Mouse (Mus musculus): Measurements from ENCODE around the gene Ebf3.
A peak's percentile ranks its signal among the peaks of the same experiment; 100 is the strongest.

Ebf3 gene

GRCm38 (mm10) chr7:137313904-137314691 is at the start of gene Ebf3:
TSS of gene Ebf3 (minus strand) at chr7:137314445.
- peak in 1 of 2 experiments; percentile 53 for DNase-seq (ENCODE audit: low spot score in 2 of 2)

DNA sequence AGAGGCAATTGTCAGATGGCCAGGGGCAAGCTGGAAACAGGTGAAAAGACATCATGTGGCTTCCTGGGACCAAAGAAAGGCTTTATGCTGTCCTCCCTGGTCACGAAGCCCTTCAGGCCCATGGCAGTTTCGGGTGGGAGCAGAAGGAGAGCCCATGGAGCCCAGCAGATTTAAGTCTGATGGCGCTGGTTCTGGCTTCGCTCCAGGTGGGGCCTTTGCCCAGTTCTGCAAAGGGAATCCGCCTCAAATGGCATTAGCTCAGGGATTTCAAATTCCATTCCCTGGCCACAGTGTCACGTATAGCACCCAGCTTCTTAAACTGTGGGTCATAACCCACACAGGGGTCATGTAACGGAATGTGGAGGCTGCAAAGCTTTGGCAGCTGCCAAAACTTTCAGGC is 32.6 kb upstream of the Ebf3 start:
- DNase-seq (ENCODE audit: low spot score in 2 of 2): no peak

DNA sequence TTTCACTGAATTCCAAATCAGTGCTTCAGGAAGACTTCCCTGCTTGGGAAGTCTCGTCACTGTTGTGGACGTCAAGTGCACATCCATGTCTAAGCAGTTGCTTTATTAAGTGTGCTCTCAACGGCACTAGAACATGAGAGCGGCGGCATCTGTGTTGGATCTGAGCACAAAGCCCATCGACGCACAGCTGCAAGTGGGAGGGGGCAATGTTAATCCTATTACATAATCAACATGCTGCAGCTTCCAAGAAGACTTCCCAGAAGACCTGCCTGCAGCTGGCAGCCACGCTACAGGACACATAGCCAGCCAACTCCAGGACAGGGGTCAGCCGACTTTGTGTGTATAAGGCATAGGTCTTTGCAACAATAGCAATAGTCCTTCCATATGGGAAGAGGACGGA is 31.8 kb upstream of the Ebf3 start:
- DNase-seq (ENCODE audit: low spot score in 2 of 2): no peak

DNA sequence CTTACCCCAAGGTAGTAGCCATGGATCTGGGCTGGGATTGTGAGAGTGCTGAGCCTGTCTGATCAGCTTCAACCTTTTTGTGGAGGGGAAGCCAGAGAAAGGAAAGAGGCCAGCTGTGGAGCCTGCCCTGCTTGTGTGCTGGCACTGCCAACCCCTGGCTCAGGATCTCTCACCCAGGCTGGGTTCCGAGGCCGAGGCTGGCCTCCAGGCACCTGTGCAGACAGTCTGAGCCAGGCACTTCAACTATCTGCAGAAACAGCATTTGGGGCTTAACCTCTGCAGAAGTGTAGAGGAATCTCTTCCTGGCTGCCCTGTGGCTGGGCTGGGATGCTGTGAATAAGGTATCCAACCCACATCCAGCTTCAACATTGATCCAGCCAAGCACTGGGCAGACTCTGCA is 19.7 kb upstream of the Ebf3 start:
- DNase-seq (ENCODE audit: low spot score in 2 of 2): no peak

GRCm38 (mm10) chr7:137322926-137323325 is 8.7 kb upstream of the Ebf3 start:
- no peak for DNase-seq (ENCODE audit: low spot score in 2 of 2)

DNA sequence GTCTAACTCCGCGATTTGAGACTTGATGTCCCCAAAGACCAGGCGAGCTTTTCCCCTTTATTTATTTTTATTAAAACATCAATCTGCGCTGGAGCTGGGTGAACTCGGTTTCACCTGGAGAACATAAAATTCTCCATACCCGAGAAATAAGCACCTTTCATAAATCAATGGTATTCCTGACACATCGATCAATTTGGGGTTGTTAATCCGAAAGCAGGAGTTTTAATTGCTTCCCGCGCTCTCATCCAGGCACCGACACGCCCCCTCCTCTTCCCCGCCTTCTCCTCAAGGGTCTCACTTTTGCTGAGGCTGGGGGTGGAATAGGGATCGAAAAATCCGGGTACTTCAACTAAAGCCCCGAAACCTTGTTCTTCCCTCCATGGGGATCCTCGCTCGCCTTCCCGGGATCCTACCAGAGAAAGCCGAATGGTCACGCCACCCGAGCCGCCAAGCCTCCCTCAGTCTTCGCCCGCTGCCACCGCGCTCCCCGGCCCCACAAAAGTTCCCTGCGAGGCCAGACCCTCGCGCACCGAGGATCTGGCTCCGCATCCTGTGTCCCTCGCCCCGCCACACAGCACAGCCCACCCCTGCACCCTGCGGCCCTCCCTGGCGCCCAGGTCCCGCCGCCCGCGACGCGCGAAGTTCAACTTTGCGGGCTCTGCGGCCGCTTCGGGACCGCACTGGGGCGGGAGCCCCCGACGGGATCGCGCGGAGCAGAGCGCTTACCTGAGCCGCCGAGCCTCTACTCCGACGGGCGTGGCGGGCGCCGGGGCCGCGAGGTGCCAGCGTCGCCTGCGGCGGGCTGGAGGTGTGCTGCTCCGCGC is 7.9 kb upstream of the Ebf3 start:
- no peak for DNase-seq (ENCODE audit: low spot score in 2 of 2)

GRCm38 (mm10) chr7:137321141-137321813 is 7.0 kb upstream of the Ebf3 start:
- no peak for DNase-seq (ENCODE audit: low spot score in 2 of 2)

DNA sequence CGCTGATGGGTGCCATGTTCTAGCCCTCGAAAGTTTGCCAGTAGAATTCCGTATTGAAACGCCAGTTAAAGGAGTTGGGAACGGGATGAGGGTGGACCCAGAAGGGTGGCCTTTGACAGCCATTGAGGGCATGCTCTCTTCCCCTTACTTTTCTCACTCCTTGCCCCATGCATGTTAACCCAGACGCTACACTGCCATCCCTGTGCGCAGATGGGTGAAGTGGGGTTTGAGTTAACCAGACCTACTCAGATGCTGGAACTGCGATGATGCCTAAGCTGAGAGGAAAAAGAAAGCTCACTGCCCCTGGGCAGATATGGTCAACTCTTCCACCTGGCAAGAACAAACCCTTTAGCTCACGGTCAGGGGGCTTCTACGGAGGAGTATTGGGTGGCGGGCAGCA is 6.1 kb upstream of the Ebf3 start:
- no peak for DNase-seq (ENCODE audit: low spot score in 2 of 2)

DNA sequence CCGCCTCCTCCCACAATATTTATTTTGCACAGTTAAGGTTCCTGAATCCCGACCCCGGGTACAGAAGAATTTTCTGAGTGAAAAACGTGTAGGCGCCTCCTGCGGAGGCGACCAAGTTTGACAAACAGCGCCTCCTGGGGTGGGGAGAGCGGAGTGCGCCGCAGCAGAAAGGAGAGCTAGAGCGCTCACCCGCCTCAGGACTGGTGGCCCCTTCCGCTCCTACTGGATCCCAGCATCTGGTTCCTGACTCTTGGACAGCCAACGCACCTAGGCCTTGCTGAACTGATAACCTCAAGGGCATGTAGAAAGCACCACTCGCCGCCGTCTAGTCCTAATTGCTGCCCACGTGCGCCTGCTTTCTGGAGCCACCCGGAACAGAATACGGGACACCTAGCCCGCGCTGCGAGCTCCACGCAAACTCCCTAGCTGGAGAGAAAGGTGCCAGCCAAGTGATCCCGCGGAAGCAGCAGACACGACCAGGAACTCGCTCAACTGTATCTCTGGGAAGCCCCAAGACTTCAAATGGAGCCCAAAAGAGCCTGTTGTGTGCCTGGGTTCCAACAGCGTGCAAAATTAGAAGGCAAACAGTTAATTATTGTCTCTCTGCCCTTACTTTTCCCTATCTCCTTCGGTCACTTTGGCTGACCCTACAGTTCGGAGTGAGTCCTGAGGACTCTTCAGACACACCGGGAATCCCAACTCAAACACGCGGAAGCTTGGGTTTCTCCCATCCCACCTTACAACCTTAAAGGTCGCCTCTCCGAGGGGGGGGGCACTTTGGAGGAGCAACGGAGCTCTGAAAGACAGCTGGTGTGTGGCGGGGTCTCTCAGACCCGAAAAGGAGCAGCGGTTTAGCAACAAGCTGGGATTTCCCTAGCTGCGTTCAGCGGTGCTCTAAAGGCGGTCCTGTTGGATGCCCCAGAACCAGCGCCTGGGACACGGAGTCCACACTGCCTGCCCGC is 5.0 kb upstream of the Ebf3 start:
- DNase-seq (ENCODE audit: low spot score in 2 of 2): no peak

GRCm38 (mm10) chr7:137318383-137318775 is 4.1 kb upstream of the Ebf3 start:
- DNase-seq (ENCODE audit: low spot score in 2 of 2): no peak

GRCm38 (mm10) chr7:137317659-137318382 is 3.6 kb upstream of the Ebf3 start:
- DNase-seq (ENCODE audit: low spot score in 2 of 2): no peak

- no peak for DNase-seq (ENCODE audit: low spot score in 2 of 2)
Observed at GRCm38 (mm10) chr7:137316926-137317658, 2.8 kb upstream of the Ebf3 start.

DNA sequence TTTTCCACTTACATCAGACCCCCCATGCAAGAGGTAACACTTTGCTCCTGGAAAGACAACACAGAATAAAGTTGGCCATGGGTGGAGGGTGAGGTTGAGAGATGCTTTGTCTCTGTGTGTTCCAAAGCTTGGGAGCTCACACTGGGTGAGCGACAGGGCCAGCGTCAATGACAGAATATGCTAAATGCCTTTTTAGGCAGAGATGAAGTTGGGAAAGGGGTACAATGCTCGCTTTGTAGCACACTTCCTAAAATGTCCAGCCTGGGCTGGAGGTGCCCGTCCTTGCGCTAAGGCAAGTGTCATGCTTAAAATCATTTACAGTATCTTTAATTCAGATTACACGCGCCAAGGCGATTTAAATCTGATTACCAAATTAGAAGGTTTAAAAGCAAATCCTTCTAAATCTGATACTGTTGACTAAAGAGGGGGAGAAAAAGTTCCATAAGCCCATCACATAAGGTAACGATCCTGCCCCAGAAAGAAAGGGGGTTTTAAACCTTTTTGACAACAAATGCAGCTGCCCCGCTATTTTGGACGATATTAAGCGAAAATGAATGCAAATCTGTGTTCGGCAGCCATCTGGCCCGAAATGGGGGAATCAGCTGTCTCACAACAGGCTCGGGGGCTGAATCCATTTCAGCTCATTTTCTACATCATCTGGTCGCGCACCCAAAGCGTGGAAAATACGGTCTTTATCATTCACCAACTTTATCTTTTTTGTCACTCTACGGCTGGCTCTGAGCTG is 2.1 kb upstream of the Ebf3 start:
- DNase-seq (ENCODE audit: low spot score in 2 of 2): no peak

GRCm38 (mm10) chr7:137315544-137315940 is 1.3 kb upstream of the Ebf3 start:
- no peak for DNase-seq (ENCODE audit: low spot score in 2 of 2)

DNA sequence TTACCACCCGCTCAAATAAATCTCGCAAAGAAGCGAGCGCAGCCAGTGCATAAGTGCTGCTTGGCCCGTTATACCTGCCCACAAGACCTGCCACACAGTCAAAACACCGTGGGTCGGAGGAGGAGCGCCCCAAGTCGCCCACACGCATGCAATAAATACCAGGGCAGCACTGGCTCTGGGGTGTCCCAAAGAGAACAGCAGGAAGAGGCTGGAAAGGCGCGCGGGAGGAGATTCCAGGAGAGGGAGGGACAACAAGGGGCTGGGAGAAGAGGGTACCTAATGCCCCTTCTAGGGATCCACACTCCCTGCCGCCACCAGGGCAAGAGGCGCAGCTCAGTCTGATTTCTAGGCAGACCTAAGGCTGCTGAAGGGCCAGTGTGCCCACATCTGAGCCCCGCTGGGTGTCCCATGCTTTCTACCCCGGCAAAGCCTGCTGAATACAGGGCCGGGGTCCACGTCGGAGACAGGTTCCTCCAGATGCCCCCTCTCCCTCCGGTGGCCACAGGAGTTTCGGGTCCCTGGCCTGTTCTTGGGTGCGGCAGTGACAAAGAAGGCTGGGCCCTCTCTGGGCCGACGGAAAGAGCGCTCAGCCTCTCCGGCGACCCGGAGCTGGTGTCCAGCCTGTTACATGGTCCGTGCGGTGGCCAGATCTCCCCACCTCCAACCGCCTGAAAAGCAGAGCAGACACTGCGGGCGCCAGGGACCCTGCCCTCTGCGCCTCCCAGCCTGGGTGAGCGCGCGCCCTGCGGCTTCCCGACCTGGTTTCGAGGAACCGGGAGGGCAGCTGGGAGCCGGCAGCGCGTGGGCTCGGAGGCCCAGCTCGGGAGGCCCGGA is 682 bp upstream of the Ebf3 start:
- no peak for DNase-seq (ENCODE audit: low spot score in 2 of 2)

- no peak for DNase-seq (ENCODE audit: low spot score in 2 of 2)
Observed at GRCm38 (mm10) chr7:137313183-137313903, 902 bp downstream of the Ebf3 start.

DNA sequence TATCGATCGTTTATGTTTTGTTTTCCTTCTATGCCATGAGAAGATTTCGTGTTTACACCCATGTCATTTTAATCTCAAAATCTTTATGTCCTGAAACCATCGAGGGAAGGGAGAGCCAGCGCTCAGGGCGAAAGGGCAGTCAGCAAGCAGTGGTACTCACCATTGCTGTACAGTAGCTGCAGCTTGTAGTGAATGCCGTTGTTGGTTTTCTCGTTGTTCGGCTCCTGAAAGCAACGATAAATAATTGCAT is 1.4 kb downstream of the Ebf3 start:
- no peak for DNase-seq (ENCODE audit: low spot score in 2 of 2)

Measured in frontal cortex, postnatal 10 days (tissue).